Mouse (Mus musculus) liver, embryonic 16.5 days (tissue): ENCODE measurements around the gene Pigf. TPM values are rescaled to one million over a fixed set of nuclear protein-coding genes. Genes with fewer than 3 reads are reported as not detected.
"Not testable (repeated sequence)": the region's sequence is repeated elsewhere in the genome, so short reads cannot be mapped to it uniquely, and the experiment has no call there.

Experiments
- ATAC-seq: fragments of 200-750 bp; cut with Nextera tagmentation; 2 replicates; pipeline ENCODE4 v1.8.0; 2017; ENCODE audit warnings: low read depth, mild to moderate bottlenecking, moderate number of reproducible peaks, moderate library complexity
- H3K27ac ChIP-seq: fragments of 300-500 bp; sonication (generic); 2 replicates; pipeline ENCODE4 v1.5.1; 2014; ENCODE audit warnings: mild to moderate bottlenecking, low read length
- H3K27me3 ChIP-seq: fragments of 300-500 bp; sonication (generic); 2 replicates; pipeline ENCODE4 v1.6.1; 2014; ENCODE audit warnings: low read depth, low read length, mixed read lengths; ENCODE audit not compliant: control insufficient read depth, insufficient read depth
- H3K36me3 ChIP-seq: fragments of 300-500 bp; sonication (generic); 2 replicates; pipeline ENCODE4 v1.6.1; 2014; ENCODE audit warnings: mild to moderate bottlenecking; ENCODE audit not compliant: control insufficient read depth, insufficient read depth
- H3K4me1 ChIP-seq: fragments of 300-500 bp; sonication (generic); 2 replicates; pipeline ENCODE4 v1.6.1; 2014; ENCODE audit warnings: low read depth, low read length, mixed read lengths; ENCODE audit not compliant: control insufficient read depth
- H3K4me2 ChIP-seq: fragments of 300-500 bp; sonication (generic); 2 replicates; pipeline ENCODE4 v1.6.1; 2014; ENCODE audit warnings: low read depth, low read length, mixed read lengths
- H3K4me3 ChIP-seq: fragments of 300-500 bp; sonication (generic); 2 replicates; pipeline ENCODE4 v1.5.1; 2014; ENCODE audit warnings: low read depth, mild to moderate bottlenecking, low read length
- H3K9ac ChIP-seq: fragments of 300-500 bp; sonication (generic); 2 replicates; pipeline ENCODE4 v1.6.1; 2014; ENCODE audit warnings: low read depth, low read length
- H3K9me3 ChIP-seq: fragments of 300-500 bp; sonication (generic); replicated peaks from 2 replicates; pipeline ENCODE4 v1.6.1; 2016; ENCODE audit warnings: low read length; ENCODE audit not compliant: control insufficient read depth
- WGBS: fragments of 180-500 bp; shearing (Covaris S2); extraction: QIAGEN DNeasy Blood & Tissue Kit; methylation state at CpG from one replicate; pipeline ENCODE4 v1.1.7; 2014; ENCODE audit not compliant: insufficient replicate concordance; 5-methylcytosine and 5-hydroxymethylcytosine counted together
- polyA plus RNA-seq: library from polyadenylated mRNA; unstranded; fragments of >200 nt; fragmentation: Nextera tagmentation; extraction: Ambion mirVana; gene quantifications from 2 replicates; pipeline ENCODE4 v1.2.1, GENCODE M21; 2015

Gene Pigf
- 10.7 TPM in 2 replicates for polyA plus RNA-seq

DNA sequence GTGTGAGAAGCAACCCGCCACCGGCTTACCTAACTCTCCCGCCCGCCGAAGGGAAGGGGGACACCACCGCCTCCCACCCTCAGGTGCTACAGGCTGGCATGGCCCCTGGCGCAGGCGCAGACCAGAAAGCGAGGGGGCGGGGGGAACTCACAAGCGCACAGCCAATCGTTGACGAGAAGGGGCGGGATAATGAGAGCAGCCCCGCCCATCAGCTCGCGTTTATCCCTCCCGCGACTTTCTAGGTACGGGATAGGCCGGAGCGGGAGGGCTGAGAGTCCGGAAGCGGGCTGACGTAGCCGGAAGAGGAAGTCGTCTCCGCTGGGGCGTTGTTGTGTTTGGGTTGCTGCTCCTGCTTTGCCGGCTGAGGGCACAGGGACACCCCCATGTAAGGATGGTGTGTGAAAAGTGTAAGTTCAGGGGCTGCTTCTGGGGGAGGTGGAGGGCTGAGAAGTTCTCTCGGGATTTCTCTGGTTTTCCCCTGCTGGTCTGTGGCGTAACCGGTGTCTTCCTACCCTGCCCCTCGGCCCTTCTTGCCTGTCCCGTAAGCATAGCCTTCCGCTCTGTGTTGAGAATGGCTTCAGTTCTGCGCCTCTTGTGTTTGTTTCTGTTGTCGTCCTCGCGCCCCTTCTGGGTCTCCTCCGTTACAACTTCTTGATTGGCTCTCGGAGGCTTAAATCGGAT, at the start of gene Pigf, which contains the start of gene Cript:
Gene Pigf (minus strand): TSS at position 138 of the 681 bp plus-strand sequence.
Gene Cript (plus strand): TSS at position 282 of the 681 bp plus-strand sequence.
- H3K9ac ChIP-seq: peak within 1 kb of the TSS; percentile 76
- WGBS: under 1% methylated on average over 43 of the region's 43 CpGs
- peaks cover 6% of the 10 kb centered on the region for H3K4me1 ChIP-seq
- H3K27me3 ChIP-seq: no peaks in the 10 kb centered on the region
- peak; percentile 99 for ATAC-seq
- peak within 1 kb of the TSS; percentile 56; the same call in 1 of the 2 replicates for H3K27ac ChIP-seq
- H3K4me3 ChIP-seq: peak within 1 kb of the TSS; percentile 86
- H3K36me3 ChIP-seq: peaks cover 6% of the 10 kb centered on the region; the same call in 1 of the 2 replicates
- peak within 1 kb of the TSS; percentile 95 for H3K4me2 ChIP-seq
- no peaks in the 10 kb centered on the region for H3K9me3 ChIP-seq

DNA sequence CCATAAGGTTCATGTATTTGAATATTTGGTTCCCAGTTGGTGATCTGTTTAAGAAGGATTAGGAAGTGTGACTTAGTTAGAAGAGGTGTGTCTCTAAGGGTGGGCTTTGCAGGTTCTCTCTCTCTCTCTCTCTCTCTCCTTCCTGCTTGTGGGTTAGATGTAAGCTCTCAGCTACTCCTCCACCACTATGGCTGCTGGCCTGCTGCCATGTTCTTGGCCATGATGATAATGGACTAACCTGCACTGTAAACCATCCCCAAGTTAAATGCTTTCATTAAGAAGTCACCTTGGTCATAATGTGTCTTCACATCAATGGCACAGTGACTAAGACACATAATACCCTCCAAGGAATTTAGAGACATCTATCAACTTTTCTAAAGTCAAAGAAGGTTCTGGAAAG, 48.3 kb upstream of the Pigf start:
- H3K27ac ChIP-seq: no peak overlapping the region
- ATAC-seq: no peak
- H3K9ac ChIP-seq: no peak overlapping the region
- H3K4me1 ChIP-seq: no peaks in the 10 kb centered on the region
- no peak overlapping the region for H3K4me2 ChIP-seq
- no peak overlapping the region for H3K4me3 ChIP-seq
- no peaks in the 10 kb centered on the region for H3K9me3 ChIP-seq
- H3K36me3 ChIP-seq: no peaks in the 10 kb centered on the region
- no peaks in the 10 kb centered on the region for H3K27me3 ChIP-seq

DNA sequence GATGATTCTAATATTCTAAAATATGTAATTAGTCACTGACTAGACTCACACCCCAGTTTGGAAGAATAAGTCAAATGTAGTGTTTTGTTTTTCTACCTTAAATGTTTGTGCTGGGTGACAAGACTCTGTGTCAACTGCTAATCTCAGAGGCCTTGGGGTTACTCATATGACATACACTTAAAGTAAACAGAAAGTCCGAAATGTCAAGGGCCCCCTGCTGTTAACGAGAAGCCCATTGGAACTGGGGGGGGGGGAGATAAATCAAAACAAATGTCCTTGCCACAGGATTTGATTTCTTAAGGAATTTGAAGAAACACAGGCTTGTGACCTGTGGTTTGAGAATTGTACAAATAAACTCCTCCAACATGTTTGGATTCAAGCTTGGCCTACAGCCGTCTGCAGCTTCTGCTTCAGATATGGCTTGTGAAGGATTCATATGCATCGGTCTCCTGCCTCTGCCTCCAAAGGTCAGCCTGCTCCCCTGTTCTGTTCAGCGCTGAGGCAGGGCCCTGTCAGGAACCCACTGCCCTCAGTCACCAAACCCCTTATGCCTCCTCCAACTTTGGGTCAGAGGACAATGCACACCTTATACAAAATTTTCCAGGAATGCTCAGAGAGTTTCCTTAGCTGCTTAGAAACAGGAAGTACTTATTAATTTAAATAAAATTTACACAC, 47.7 kb upstream of the Pigf start:
- WGBS: 57% methylated on average over 5 of the region's 5 CpGs
- no peak overlapping the region for H3K4me3 ChIP-seq
- no peak overlapping the region for H3K4me2 ChIP-seq
- H3K9me3 ChIP-seq: no peaks in the 10 kb centered on the region
- no peak overlapping the region for H3K27ac ChIP-seq
- ATAC-seq: no peak
- H3K4me1 ChIP-seq: no peaks in the 10 kb centered on the region
- H3K36me3 ChIP-seq: no peaks in the 10 kb centered on the region
- no peaks in the 10 kb centered on the region for H3K27me3 ChIP-seq
- no peak overlapping the region for H3K9ac ChIP-seq

DNA sequence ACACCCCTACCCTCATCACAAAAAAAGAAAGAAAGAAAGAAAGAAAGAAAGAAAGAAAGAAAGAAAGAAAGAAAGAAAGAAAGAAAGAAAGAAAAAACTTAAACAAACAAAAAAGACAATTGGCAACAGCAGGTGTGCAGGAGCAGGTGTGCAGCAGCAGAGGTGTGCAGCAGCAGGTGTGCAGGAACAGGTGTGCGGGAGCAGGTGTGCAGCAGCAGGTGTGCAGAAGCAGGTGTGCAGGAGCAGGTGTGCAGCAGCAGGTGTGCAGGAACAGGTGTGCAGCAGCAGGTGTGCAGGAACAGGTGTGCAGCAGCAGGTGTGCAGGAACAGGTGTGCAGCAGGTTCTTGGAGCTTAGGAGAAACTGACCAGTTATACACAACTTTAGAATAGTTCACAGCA, 47.0 kb upstream of the Pigf start:
- WGBS: 77% methylated on average over 1 of the region's 1 CpGs
- H3K4me2 ChIP-seq, H3K36me3 ChIP-seq, H3K27ac ChIP-seq, ATAC-seq, H3K9me3 ChIP-seq, H3K27me3 ChIP-seq, H3K9ac ChIP-seq, H3K4me3 ChIP-seq, H3K4me1 ChIP-seq: not testable (repeated sequence)

DNA sequence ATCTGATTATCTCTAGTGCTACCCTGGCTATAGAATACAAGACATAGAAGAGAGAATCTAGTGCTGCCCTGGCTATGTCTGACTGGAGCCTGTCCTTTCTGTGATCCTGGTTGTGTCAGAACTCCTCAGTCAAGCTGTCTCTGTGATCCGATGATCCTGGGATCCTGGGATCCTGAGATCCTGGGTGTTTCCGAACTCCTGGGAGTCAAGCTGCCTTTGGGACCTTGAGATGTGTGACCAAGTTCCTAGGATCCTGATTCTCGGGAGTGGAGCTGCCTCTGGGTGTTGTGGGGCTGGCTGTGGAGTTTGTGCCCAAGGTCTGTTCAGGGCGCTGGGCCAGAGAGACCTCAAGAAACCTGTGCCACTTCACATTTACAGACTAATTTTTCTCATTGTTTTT, 43.8 kb upstream of the Pigf start:
- Histone ChIP-seq H3K9ac (no peak overlapping the region), H3K4me1 (no peaks in the 10 kb centered on the region), H3K36me3 (no peaks in the 10 kb centered on the region), H3K27ac (no peak overlapping the region), H3K27me3 (no peaks in the 10 kb centered on the region), H3K4me3 (no peak overlapping the region), H3K9me3 (no peaks in the 10 kb centered on the region), H3K4me2 (no peak overlapping the region)
- ATAC-seq: no peak
- WGBS: 62% methylated on average over 4 of the region's 4 CpGs

DNA sequence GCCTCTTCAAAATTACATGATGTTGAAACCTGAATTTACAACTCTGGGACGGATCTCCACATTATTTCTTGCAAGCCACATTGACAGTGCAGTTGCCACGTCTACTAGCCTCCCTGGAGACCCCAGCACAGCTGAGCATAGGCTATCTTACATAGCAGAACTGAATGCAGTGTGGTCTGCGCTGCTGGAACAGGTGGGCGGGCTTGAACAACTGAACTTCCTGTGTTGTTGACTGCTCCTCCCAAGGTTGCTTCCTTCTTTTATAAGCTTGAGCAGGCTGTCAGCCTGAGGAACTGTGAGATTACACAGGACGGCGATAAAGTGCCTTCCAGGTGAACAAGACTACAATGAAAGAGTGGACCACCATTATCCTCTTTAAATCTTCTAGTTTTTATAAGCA, 38.8 kb upstream of the Pigf start:
- ATAC-seq: no peak

DNA sequence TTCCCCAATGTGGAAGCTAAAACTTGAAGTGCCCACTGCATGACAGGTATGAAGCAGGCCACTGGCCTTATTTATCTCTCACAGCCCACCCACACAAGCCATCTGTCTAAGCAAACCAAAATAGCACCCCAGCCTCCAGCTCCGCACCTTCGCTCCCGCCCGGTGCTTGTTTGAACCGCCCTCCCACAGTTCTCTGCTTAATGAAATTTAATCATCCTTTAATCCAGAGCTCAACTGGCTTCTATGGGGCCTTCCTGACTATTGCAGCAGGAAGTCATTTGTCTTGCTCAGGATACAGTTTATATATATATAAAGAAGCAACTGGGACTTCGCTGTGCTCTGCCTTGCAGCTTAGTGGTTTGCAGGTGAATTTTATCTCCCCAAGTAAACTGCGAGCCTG, 38.3 kb upstream of the Pigf start:
- no peaks in the 10 kb centered on the region for H3K4me1 ChIP-seq
- 57% methylated on average over 7 of the region's 7 CpGs for WGBS
- no peaks in the 10 kb centered on the region for H3K27me3 ChIP-seq
- no peaks in the 10 kb centered on the region for H3K36me3 ChIP-seq
- no peak overlapping the region for H3K4me3 ChIP-seq
- ATAC-seq: no peak
- no peak overlapping the region for H3K4me2 ChIP-seq
- no peak overlapping the region for H3K9ac ChIP-seq
- H3K27ac ChIP-seq: no peak overlapping the region
- no peaks in the 10 kb centered on the region for H3K9me3 ChIP-seq

More for the DNA sequence above, 38.8 kb upstream of the Pigf start:
- Histone ChIP-seq H3K9me3 (no peaks in the 10 kb centered on the region), H3K36me3 (no peaks in the 10 kb centered on the region), H3K9ac (no peak overlapping the region), H3K27me3 (no peaks in the 10 kb centered on the region), H3K4me2 (no peak overlapping the region), H3K4me3 (no peak overlapping the region), H3K4me1 (no peaks in the 10 kb centered on the region), H3K27ac (no peak overlapping the region)
- WGBS: 16% methylated on average over 6 of the region's 6 CpGs

DNA sequence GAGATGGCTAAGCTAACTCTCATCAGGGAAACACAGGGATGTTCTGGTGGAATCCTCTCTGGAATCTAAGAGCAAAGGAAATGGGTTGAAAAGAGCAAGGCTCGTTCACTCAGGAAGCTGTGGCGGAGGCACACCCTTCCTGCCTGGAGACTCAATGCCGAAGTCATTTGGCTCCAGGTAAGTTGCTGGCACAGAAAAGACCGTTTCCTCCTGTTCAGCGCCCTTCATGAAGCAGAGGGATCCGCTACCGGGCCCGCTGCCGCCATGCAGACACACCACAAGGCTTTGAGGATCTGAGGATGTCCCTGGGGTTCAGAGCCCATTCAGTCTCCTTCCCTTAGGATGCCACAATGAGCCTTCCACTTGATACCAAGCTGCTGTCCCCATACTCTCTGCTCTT, 37.4 kb upstream of the Pigf start:
- Histone ChIP-seq H3K27me3 (no peaks in the 10 kb centered on the region), H3K9ac (no peak overlapping the region), H3K9me3 (no peaks in the 10 kb centered on the region), H3K36me3 (no peaks in the 10 kb centered on the region), H3K4me3 (no peak overlapping the region), H3K27ac (no peak overlapping the region), H3K4me2 (no peak overlapping the region), H3K4me1 (no peaks in the 10 kb centered on the region)
- ATAC-seq: no peak
- 45% methylated on average over 9 of the region's 9 CpGs for WGBS

DNA sequence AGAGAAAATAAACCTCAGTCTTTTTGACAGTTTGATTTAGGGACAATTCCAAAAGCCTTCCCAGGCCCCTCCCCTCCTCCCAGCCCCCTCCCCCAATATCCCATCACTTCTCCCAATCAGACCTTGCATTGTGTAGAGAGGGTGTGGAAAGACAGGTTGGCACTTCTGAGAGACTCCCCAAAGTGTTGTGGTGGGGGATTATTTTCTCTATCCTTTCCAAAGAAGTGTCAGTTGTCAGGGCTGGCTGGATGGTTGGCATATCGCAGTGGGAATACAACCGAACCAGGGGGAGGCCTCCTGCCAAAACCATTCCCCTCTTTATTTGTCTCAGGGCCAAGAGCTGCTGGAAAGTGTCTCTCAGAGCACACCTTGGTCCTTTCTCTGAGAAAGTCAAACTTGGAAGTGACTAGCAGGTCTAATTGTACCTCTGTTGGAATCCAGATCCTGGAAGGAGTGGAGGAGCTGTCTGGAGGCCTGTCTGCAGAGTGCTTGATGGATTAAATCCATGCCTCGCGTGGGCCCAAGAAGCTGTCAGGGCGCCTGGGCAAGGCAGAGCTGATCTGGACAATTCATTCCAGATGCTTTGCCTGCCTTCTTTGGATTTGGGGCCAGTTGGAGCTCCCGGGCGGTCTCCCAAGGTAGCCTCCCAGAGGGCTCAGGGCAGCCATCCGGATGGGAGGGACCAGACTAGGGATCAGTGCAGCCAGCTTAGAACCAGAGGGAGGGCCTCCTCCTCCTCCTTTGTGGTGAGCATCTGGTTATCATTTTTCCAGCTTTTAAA, 32.5 kb upstream of the Pigf start:
- no peaks in the 10 kb centered on the region for H3K9me3 ChIP-seq
- no peak for ATAC-seq
- no peak overlapping the region for H3K4me3 ChIP-seq
- H3K4me2 ChIP-seq: no peak overlapping the region
- H3K27me3 ChIP-seq: no peaks in the 10 kb centered on the region
- H3K4me1 ChIP-seq: no peaks in the 10 kb centered on the region
- no peak overlapping the region for H3K9ac ChIP-seq
- 71% methylated on average over 8 of the region's 8 CpGs for WGBS
- no peaks in the 10 kb centered on the region for H3K36me3 ChIP-seq
- H3K27ac ChIP-seq: no peak overlapping the region
